21 mouse cellular contexts compared by ENCODE assay signal in the genomic region with DNA sequence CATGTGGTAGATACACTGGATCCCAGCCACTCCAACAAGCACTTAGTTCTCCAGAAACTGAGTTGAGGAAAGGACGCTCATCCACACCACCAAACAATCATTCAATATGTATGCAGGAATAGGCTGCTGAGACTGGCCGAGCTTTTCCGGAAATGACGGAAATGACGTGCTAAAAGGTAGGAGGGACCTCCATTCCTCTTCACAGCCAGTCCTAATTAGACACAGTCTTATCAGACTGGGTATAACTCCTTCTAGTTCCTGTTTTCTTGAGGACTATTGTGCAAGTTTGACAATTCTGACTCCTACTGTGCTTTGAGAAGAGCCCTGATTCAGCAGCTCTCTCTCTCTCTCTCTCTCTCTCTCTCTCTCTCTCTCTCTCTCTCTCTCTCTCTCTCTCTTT.
A peak's percentile ranks its signal among the peaks of the same experiment; 100 is the strongest.
DNase-seq lines count a peak whose midpoint lies in the region; ATAC-seq and TF ChIP-seq lines count a peak whose summit lies in the region.
"Had no signal": no experiment of that assay in that cellular context is flagged by ENCODE, and none has a peak within 500 bp of the region (broad histone marks: within the 10 kb centered on the region; RNA-seq: fewer than 3 reads in every experiment).

No protein-coding gene starts in this region.

- no peaks in the 10 kb centered on the region for H3K9me3 ChIP-seq in lung, postnatal 0 days (ENCODE audit: low read length)
- H3K9me3 ChIP-seq: forebrain, embryonic 10.5 days; forebrain, embryonic 13.5 days had no signal

- TF ChIP-seq CTCF in lung, postnatal 0 days (IDR thresholded peaks at IDR 0.05): no peak

- no peak overlapping the region for H3K4me3 ChIP-seq in lung, postnatal 0 days (ENCODE audit: low read depth, low read length)
- H3K4me3 ChIP-seq: forebrain, embryonic 10.5 days; forebrain, embryonic 13.5 days had no signal

- no peak overlapping the region for H3K27ac ChIP-seq in lung, postnatal 0 days (ENCODE audit: low read length)
- H3K27ac ChIP-seq: forebrain, embryonic 10.5 days; forebrain, embryonic 13.5 days; hindbrain, embryonic 14.5 days; hindbrain, postnatal 0 days had no signal

- no peak for ATAC-seq in lung, postnatal 0 days
- ATAC-seq in granulocyte monocyte progenitor cell, adult 5-6 weeks (replicated peaks; ENCODE audit: poor library complexity, severe bottlenecking): peak; percentile 96
- peak; percentile 93 for ATAC-seq in megakaryocyte progenitor cell, adult 5-6 weeks (replicated peaks; ENCODE audit: poor library complexity)
- ATAC-seq: CD4-positive, CD25-positive, alpha-beta regulatory T cell, adult 4 months; forebrain, embryonic 13.5 days; forebrain, postnatal 0 days; hindbrain, postnatal 0 days; inflammation-experienced regulatory T-cells, adult 6 months had no signal

- no peak overlapping the region for H3K4me2 ChIP-seq in lung, postnatal 0 days (replicated peaks; ENCODE audit: low read depth, low read length)
- H3K4me2 ChIP-seq: forebrain, embryonic 13.5 days; heart, embryonic 11.5 days; hindbrain, embryonic 14.5 days had no signal

- WGBS in lung, postnatal 0 days: 73% methylated on average over 5 of the region's 5 CpGs

- H3K4me1 ChIP-seq in lung, postnatal 0 days (ENCODE audit: insufficient read depth, low read depth, low read length): no peaks in the 10 kb centered on the region

- H3K9ac ChIP-seq in lung, postnatal 0 days (replicated peaks; ENCODE audit: low read depth): no peak overlapping the region
- H3K9ac ChIP-seq: forebrain, embryonic 13.5 days; forebrain, postnatal 0 days; hindbrain, embryonic 14.5 days had no signal

- H3K27me3 ChIP-seq in lung, postnatal 0 days (replicated peaks; ENCODE audit: insufficient read depth, low read length): no peaks in the 10 kb centered on the region
- H3K27me3 ChIP-seq: forebrain, embryonic 13.5 days had no signal

- H3K36me3 ChIP-seq in lung, postnatal 0 days (ENCODE audit: insufficient read depth, low read length): no peaks in the 10 kb centered on the region
- H3K36me3 ChIP-seq: forebrain, embryonic 10.5 days had no signal

- DNase-seq in lung, postnatal 0 days (ENCODE audit: low spot score): peak; percentile 37
- no peak for DNase-seq in lung, postnatal 10 days
- DNase-seq in frontal cortex, postnatal 36 days (ENCODE audit: low spot score in 2 of 2): no peak
- no peak for DNase-seq in spleen, postnatal 10 days (ENCODE audit: low spot score in 2 of 2)
- DNase-seq: adrenal gland, adult 2 months; adrenal gland, postnatal 14 days; cerebellum, adult 11-12 months; cerebellum, adult 8-10 months; cerebellum, postnatal 10 days; cerebellum, postnatal 36 days; forebrain, postnatal 0 days; gastrocnemius, postnatal 25 days had no signal

- no peak for TF ChIP-seq EP300 in lung, postnatal 0 days (IDR thresholded peaks at IDR 0.05)
